Mouse (Mus musculus) embryo, embryonic 11.5 days (tissue): ENCODE results near the gene Prss54.

Experiments used
- DNase-seq: peaks from one replicate; pipeline ENCODE4 v3.0.0-alpha.2; 2012; ENCODE audit warnings: low read depth, low spot score

Gene Prss54

GRCm38 (mm10) chr8:95551577-95551976 lies 24.6 kb downstream of the Prss54 start:
- no peak for DNase-seq

GRCm38 (mm10) chr8:95549871-95550829 lies 26.0 kb downstream of the Prss54 start:
- no peak for DNase-seq

- no peak for DNase-seq
These were observed 28.2 kb downstream of the Prss54 start for GRCm38 (mm10) chr8:95547931-95548330.

GRCm38 (mm10) chr8:95546986-95547385 lies 29.2 kb downstream of the Prss54 start:
- no peak for DNase-seq

- no peak for DNase-seq
These were observed 30.3 kb downstream of the Prss54 start for GRCm38 (mm10) chr8:95545815-95546214.

GRCm38 (mm10) chr8:95543065-95543464 lies 33.1 kb downstream of the Prss54 start:
- DNase-seq, result no peak

GRCm38 (mm10) chr8:95542191-95542590 lies 33.9 kb downstream of the Prss54 start:
- no peak for DNase-seq

GRCm38 (mm10) chr8:95539487-95539886 lies 36.7 kb downstream of the Prss54 start:
- no peak for DNase-seq

- peak; percentile 56 for DNase-seq
These were observed 42.4 kb downstream of the Prss54 start, which contains the start of gene Ccdc113 for GRCm38 (mm10) chr8:95533584-95534387. Ccdc113 (plus strand) TSS chr8:95534085.

GRCm38 (mm10) chr8:95532206-95532605 lies 43.9 kb downstream of the Prss54 start:
- no peak for DNase-seq

- DNase-seq, result no peak
These were observed 47.3 kb downstream of the Prss54 start for GRCm38 (mm10) chr8:95528750-95529310.

- DNase-seq, result no peak
These were observed 47.9 kb downstream of the Prss54 start for GRCm38 (mm10) chr8:95528194-95528593.

GRCm38 (mm10) chr8:95523991-95524390 lies 52.1 kb downstream of the Prss54 start:
- DNase-seq, result no peak

- no peak for DNase-seq
These were observed 59.2 kb downstream of the Prss54 start for GRCm38 (mm10) chr8:95516928-95517327.

GRCm38 (mm10) chr8:95513219-95513618 lies 62.9 kb downstream of the Prss54 start:
- DNase-seq, result no peak

- no peak for DNase-seq
These were observed 63.9 kb downstream of the Prss54 start for GRCm38 (mm10) chr8:95512257-95512656.
